Mouse (Mus musculus) ES-Bruce4 (cell line): ENCODE data around the gene Atp5e.

Experiments used
- EP300 ChIP-seq: IDR thresholded peaks from 2 replicates; pipeline ENCODE4 v1.6.1; 2011; ENCODE audit warnings: low read depth, low read length; ENCODE audit not compliant: insufficient read depth
- POLR2A ChIP-seq: IDR thresholded peaks from one replicate; pipeline ENCODE4 v1.8.1; 2011; ENCODE audit warnings: low read length; ENCODE audit not compliant: insufficient read depth

- TF ChIP-seq POLR2A (no peak), EP300 (no peak)
These were observed 39.4 kb downstream of the Atp5e start for GRCm38 (mm10) chr2:174424301-174425085.
